In the genomic region with DNA sequence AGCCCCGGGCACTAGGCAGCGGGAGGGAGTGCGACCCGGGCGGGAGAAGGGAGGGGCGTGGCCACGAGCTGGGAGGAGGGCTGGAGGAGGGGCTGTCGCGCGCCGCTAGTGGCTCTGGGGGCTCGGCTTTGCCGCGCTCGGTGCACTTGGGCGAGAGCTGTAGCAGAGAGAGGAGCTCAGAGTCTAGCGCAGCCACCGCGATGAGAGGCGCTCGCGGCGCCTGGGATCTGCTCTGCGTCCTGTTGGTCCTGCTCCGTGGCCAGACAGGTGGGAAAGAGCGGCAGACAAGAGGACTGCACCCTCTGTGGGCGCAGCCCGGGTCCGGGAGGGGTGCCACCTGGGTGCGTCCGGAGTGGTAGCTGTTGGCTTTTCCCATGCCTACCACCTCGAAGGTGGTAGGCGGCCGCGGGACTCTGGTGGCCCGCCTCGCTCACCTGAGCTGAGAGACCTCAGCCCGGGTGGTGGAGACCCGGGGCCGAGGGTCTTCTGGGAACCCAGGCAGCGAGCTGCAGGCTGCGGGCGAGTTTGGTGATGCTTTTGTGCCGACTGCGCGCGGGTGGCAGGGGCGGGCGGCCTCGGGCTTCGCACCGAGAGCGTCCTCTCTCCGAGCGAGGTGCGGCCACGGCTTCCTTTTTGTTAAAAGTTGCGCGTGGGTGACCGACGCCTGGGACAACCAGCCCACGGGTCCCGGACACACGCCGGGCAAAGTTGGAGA, we compare ENCODE assay signal across 8 mouse cellular contexts. TPM values are rescaled to one million over a fixed set of nuclear protein-coding genes. Genes with fewer than 3 reads are reported as not detected.
DNase-seq lines count a peak whose midpoint lies in the region; ATAC-seq and TF ChIP-seq lines count a peak whose summit lies in the region.

TSS of gene Kit (plus strand) at position 65 of the 715 bp plus-strand sequence.

- H3K4me2 ChIP-seq in forebrain, embryonic 12.5 days: peak within 1 kb of the TSS; percentile 98
- peak within 1 kb of the TSS; percentile 100 for H3K4me2 ChIP-seq in heart, postnatal 0 days (ENCODE audit: low read depth, low read length)
- peak within 1 kb of the TSS; percentile 94 for H3K4me2 ChIP-seq in liver, embryonic 15.5 days
- peak within 1 kb of the TSS; percentile 77 for H3K4me2 ChIP-seq in neural tube, embryonic 14.5 days (ENCODE audit: low read depth, low read length)

- peaks cover 18% of the 10 kb centered on the region for H3K4me1 ChIP-seq in forebrain, embryonic 12.5 days
- peaks cover 7% of the 10 kb centered on the region; the same call in 1 of the 2 replicates for H3K4me1 ChIP-seq in heart, postnatal 0 days (ENCODE audit: control insufficient read depth, insufficient read depth)
- H3K4me1 ChIP-seq in liver, embryonic 15.5 days (replicated peaks): peaks cover 58% of the 10 kb centered on the region
- H3K4me1 ChIP-seq in neural tube, embryonic 14.5 days (ENCODE audit: control insufficient read depth, insufficient read depth, low read length): peaks cover 16% of the 10 kb centered on the region

- H3K4me3 ChIP-seq in forebrain, embryonic 12.5 days (replicated peaks): peak within 1 kb of the TSS; percentile 62
- peak within 1 kb of the TSS; percentile 70 for H3K4me3 ChIP-seq in heart, postnatal 0 days (ENCODE audit: low read depth, low read length)
- peak within 1 kb of the TSS; percentile 65 for H3K4me3 ChIP-seq in liver, embryonic 15.5 days (replicated peaks)
- H3K4me3 ChIP-seq in neural tube, embryonic 14.5 days (ENCODE audit: low read depth, low read length): peak within 1 kb of the TSS; percentile 81

- ATAC-seq in forebrain, embryonic 12.5 days (ENCODE audit: low FRiP score): peak; percentile 94
- peak; percentile 85 for ATAC-seq in heart, postnatal 0 days (ENCODE audit: insufficient read depth, low read depth)
- ATAC-seq in liver, embryonic 15.5 days (ENCODE audit: insufficient read depth): peak; percentile 73
- peak; percentile 93 for ATAC-seq in neural tube, embryonic 14.5 days (ENCODE audit: low read depth)

- peaks cover 58% of the 10 kb centered on the region for H3K27me3 ChIP-seq in forebrain, embryonic 12.5 days
- peaks cover 32% of the 10 kb centered on the region for H3K27me3 ChIP-seq in heart, postnatal 0 days (ENCODE audit: control insufficient read depth, insufficient read depth, low read length)
- H3K27me3 ChIP-seq in liver, embryonic 15.5 days: peaks cover 41% of the 10 kb centered on the region
- H3K27me3 ChIP-seq in neural tube, embryonic 14.5 days (ENCODE audit: control insufficient read depth, insufficient read depth, low read length): no peaks in the 10 kb centered on the region

- peak; percentile 69 for DNase-seq in layer of hippocampus, adult 11-12 months (ENCODE audit: low spot score)
- no peak for DNase-seq in layer of hippocampus, adult 9-10 months (ENCODE audit: low spot score)
- DNase-seq in heart, postnatal 0 days (ENCODE audit: low spot score): peak; percentile 66
- DNase-seq in kidney, postnatal 36 days: peak; percentile 65 to 76
- peak; percentile 83 for DNase-seq in testis, postnatal 10 days (ENCODE audit: low spot score)

- no peaks in the 10 kb centered on the region for H3K9me3 ChIP-seq in forebrain, embryonic 12.5 days
- H3K9me3 ChIP-seq in heart, postnatal 0 days (replicated peaks; ENCODE audit: control insufficient read depth, low read length): no peaks in the 10 kb centered on the region
- H3K9me3 ChIP-seq in liver, embryonic 15.5 days (replicated peaks): no peaks in the 10 kb centered on the region
- H3K9me3 ChIP-seq in neural tube, embryonic 14.5 days (ENCODE audit: control insufficient read depth, low read length): no peaks in the 10 kb centered on the region

- no peaks in the 10 kb centered on the region for H3K36me3 ChIP-seq in forebrain, embryonic 12.5 days (replicated peaks)
- no peaks in the 10 kb centered on the region for H3K36me3 ChIP-seq in heart, postnatal 0 days (replicated peaks; ENCODE audit: control insufficient read depth, insufficient read depth, low read length)
- no peaks in the 10 kb centered on the region for H3K36me3 ChIP-seq in liver, embryonic 15.5 days (replicated peaks)
- no peaks in the 10 kb centered on the region for H3K36me3 ChIP-seq in neural tube, embryonic 14.5 days (ENCODE audit: control insufficient read depth, insufficient read depth, low read length)

- WGBS in forebrain, embryonic 12.5 days: under 1% methylated on average over 63 of the region's 65 CpGs
- WGBS in heart, postnatal 0 days: under 1% methylated on average over 61 of the region's 65 CpGs
- under 1% methylated on average over 65 of the region's 65 CpGs for WGBS in liver, embryonic 15.5 days (ENCODE audit: insufficient replicate concordance)
- WGBS in neural tube, embryonic 14.5 days: under 1% methylated on average over 61 of the region's 65 CpGs

- TF ChIP-seq EP300 in heart, postnatal 0 days (IDR thresholded peaks at IDR 0.05; ENCODE audit: low read depth): no peak

- no peak for TF ChIP-seq CTCF in heart, postnatal 0 days (IDR thresholded peaks at IDR 0.05; ENCODE audit: low read depth)

- peak within 1 kb of the TSS; percentile 72 for H3K9ac ChIP-seq in forebrain, embryonic 12.5 days
- peak within 1 kb of the TSS; percentile 56 for H3K9ac ChIP-seq in heart, postnatal 0 days (replicated peaks; ENCODE audit: low read depth, low read length)
- peak within 1 kb of the TSS; percentile 54 for H3K9ac ChIP-seq in liver, embryonic 15.5 days
- peak within 1 kb of the TSS; percentile 83 for H3K9ac ChIP-seq in neural tube, embryonic 14.5 days (replicated peaks; ENCODE audit: low read depth, low read length)

- peak within 1 kb of the TSS; percentile 59 for H3K27ac ChIP-seq in forebrain, embryonic 12.5 days
- no peak within 1 kb of the TSS for H3K27ac ChIP-seq in heart, postnatal 0 days (ENCODE audit: low read depth)
- peak within 1 kb of the TSS; percentile 38; the same call in 1 of the 2 replicates for H3K27ac ChIP-seq in liver, embryonic 15.5 days (replicated peaks)
- peak within 1 kb of the TSS; percentile 78 for H3K27ac ChIP-seq in neural tube, embryonic 14.5 days (ENCODE audit: low read depth, low read length)

RNA-seq across cellular contexts. Expression of gene Kit, which starts in this region (rescaled TPM):
- polyA plus RNA-seq in forebrain, embryonic 12.5 days (2016; fragmentation: Nextera tagmentation; extraction: Ambion mirVana): 23.9 and 27.5 TPM in 2 replicates
- total RNA-seq in heart, postnatal 0 days (2014; rRNA removed; ENCODE audit: low replicate concordance): 6.7 and 14.9 TPM in 2 replicates
- polyA plus RNA-seq in heart, postnatal 0 days (2015; fragmentation: Nextera tagmentation; extraction: Ambion mirVana): 4.9 and 5.0 TPM in 2 replicates
- polyA plus RNA-seq in liver, embryonic 15.5 days (2015; fragmentation: Nextera tagmentation; extraction: Ambion mirVana): 13.9 and 15.0 TPM in 2 replicates
- polyA plus RNA-seq in neural tube, embryonic 14.5 days (2014; fragmentation: Nextera tagmentation; extraction: Ambion mirVana): 51.3 and 64.9 TPM in 2 replicates
